Mouse (Mus musculus) mouse trophoblast stem cell (cell line): Measurements from ENCODE around the gene Galm.

Experiments used
- in situ Hi-C, 2 experiments: fragments of 300-500 bp; cut with MseI, MboI; formaldehyde crosslinking; loops; 2 replicates in 1 of 2; 3 replicates in 1 of 2; pipeline ENCODE4 v1.15.1; 2025

Gene Galm

DNA sequence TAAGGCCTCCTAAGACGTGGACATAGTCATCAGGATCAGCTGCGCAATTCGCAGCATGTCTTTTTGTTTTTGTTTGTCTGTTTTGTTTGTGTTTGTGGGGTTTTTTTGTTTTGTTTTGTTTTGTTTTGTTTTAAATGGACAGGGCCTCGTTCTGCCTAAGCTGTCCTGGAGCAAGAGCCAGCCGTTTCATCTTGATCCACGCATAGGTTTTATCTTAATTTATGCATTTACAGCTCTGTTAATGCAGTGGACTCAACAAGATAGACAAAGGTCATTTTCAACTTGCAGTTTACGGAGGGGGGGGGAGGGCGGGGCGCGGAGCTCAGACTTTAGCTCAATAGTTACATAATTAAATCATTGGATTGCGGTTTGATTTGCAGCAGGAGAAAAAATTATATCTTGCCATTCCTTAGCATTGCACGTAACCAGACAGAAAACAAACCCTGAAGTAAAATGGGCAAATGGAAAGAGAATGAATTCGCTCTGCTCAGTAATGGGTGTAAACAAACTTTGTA, 1.3 kb downstream of the Galm start:
- in situ Hi-C loops, result no loop called here

DNA sequence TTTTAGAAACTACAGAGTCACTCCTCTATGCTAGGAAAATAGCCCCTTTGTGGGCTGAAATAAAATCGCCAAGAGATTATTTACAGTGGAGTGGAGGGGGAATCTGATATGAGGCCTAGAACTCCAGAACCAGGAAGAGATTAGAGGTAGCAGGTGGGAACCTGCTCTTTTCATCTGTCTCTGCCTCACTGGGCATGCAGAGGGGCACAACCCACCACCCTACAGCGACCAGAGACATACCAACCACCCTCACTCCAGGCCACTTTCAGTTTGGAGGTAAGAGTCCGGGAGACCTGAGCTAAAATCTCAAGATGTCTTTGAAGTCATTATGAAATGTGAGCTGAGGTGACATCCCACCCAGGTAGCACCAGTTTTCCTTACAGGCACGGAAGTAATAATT, 2.1 kb downstream of the Galm start:
- in situ Hi-C loops, result no loop called here

DNA sequence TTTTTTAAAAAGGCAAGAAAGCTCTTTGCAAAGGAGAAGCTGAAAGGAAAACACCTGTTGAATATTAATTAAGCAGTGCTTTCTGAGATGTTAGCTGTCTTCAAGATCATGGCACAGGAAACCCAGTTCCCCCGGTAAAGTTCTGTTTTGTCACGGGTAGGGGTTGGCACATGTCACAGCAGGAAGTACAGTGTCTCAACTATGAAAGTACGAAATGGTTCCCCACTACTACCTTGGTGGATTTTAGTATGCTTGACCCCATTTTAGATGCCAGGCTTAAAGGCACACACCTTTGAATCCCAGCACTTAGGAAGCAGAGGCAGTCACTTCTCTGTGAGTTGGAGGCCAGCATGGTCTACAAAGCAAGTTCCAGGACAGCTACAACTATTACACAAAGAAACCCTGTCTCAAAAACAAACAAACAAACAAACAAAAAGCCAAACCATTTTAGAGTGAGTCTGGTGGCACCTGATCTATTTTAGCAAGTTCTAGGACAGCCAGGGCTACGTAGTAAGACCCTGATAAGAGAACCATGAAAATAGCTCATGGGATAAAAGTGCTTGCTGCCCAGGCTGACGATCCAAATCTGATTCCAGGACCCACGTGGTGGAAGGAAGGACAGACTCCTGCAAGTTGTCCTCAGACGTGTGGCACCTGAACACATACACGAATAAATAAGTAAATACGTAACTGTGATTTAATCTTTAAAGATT, 3.6 kb downstream of the Galm start:
- in situ Hi-C loops, result no loop called here

DNA sequence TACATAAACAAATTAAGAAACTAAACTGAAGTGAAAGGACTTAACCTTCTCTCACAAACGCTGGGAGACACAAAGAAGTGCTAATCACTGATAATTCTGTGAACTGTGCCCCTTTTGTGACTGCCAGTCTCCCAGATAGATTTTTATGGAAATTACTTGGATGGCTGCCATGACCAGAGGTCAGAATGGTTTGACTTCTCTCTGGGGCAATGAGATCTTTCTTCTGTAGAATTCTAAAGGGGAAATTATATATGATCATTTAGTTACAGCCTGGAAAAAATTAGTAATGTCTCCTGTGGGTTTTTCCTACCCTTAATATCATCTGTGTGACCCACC, 4.1 kb downstream of the Galm start:
- in situ Hi-C loops, result no loop called here

DNA sequence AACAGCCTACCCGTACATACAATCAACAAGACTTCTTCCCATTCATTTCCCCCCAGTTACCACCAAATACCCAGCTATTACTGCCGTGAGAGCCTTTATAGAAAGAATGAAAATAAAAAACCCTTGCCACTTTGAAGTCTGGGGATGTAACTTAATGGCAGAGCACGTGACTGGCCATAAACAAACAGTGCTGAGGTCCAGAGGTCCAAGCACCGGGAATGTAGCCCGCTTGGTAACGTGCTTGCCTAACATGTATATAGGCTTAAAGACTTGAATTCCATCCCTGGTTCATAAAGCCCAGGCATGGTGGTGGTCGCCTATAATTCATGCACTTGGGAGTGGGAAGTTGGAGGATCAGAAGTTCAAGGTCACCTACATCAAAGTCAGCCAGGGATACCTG, 4.6 kb downstream of the Galm start:
- in situ Hi-C loops, result no loop called here

DNA sequence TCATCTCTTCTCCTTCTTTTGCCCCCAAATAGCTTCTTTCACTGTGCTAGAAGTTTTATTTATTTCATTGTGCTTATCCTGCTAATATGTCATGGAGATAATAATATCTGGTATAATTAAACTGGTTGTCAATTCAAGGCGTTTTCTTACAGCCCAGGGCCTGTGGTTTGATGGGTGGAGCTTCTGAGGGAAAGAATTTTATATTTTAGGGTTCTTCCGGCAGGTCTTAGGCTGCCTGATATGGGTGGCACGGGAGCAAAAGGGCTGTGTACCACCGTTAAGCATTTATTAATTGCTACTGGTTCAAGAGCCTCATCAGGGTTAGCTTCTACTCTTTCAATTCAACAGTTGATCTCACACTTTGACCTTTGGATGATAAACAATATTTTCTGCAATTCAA, 5.2 kb downstream of the Galm start:
- in situ Hi-C loops, result no loop called here

DNA sequence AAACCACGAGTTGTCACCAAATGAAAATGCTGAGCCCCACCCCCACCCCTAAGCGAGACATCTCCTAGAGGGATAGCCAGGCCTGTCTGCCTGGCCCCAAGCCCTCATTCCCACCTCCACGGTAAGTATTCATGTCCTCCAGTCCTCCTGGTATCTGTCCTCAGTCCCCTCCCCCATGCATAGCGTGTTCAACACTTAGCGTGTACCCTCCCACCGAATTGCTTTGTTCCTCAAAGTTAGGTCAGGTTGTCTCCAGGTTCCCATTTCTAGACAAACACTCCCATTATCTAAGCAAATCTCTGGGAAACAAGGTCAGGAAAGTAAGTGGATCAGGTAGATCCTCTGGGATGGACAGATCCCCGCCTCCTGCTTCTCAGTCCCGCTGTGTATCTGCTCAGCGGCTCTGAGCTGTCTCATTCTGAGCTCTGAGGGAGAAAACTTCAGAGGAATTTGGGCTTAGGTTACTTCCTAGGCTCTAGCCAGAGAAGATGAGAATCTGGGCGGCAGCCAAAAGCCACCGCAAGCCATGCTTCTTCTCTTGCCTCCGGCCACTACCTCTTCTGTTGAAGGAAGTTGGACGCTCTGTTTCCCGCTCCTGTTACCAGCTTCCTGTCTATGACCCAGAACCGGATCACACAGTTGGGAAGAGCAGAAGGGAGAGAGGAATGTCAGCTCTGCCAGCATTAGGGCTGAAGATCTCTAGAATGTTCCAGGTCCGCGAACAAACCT, 11.3 kb downstream of the Galm start:
- in situ Hi-C loops, result no loop called here

DNA sequence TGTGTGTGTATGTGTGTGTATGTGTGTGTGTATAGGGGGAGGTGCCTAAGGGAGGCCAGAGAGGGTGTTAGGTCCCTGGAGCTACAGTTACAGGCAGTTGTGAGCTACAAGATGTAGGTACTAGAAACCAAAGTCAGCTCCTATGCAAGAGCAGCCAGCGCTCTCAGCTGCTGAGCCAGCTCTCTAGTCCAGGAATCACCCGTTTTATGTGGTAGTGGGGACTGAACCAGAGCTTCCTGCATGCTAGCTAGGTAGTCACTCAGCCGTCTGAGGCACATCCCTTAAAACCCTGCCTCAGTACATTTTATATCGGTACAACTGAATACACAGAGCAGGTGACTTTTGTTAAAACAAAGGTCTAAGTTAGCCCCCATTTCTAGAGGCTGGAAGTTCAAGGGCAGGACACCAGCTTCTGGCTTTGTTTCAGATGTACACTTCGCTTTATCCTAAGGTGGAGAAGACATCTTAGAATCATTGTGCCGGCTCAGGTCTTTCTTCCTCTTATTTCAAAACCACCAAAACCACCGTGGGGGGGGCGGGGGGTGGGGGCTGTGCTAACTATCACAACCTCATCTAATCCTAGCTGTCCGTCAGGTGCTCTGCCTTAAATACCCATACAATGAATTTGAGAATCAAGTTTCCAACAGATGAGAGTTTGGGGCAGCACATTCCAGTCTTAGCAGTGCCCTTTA, 12.6 kb downstream of the Galm start:
- in situ Hi-C loops, result no loop called here

DNA sequence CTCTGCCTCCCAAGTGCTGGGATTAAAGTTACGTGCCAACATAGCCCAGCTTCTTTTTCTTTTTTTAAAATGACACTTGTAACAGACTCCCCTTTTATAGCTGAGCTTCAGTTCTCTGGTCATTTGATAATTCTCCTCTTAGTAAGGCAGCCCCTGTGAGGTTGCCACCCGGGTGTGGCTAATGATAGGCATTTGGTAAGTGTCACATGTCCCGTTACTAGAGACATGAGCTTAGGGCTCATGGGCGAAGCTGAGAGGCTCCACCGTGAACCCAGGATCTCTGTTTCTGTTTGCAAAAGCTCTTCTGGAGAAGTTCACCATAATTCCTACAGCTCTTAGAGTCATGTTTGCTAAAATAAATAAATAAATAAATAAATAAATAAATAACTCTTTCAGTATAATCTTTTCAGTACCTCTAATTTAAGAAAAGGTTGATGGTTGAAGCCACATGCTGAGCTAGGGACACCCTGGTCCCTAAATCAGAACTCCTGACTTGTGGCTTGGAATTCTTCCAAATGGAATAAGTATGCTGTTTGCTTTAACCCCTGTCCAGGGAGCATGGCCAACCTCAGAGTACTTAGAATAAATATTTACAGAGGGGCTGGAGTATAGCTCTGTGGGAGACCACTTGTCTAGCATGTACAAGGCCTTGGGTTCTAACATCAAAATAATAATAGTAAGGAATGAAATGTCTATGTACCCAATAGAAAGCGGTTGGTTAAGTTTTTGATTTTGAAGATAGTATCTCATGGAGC, 16.4 kb downstream of the Galm start:
- in situ Hi-C loops, result no loop called here

DNA sequence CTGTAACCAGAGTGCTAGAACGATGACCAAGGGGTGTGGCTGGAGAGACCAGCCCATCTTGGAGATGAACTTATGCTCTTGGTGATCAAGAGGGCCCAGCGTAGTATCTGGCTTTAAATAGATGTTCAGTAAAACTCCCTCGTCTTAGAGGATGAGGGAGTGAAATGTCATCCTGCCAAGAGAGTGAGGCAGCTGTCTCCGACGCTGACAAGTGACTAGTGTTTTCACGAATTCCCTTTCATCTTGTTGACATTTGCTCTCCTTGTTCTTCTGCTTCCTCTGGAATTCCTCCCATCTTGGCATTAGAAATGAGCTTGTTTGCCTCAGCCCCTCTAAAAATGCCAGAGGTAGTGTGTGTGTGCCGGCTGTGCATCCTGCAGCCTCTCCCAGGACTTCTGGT, 17.9 kb downstream of the Galm start:
- in situ Hi-C loops, result no loop called here

DNA sequence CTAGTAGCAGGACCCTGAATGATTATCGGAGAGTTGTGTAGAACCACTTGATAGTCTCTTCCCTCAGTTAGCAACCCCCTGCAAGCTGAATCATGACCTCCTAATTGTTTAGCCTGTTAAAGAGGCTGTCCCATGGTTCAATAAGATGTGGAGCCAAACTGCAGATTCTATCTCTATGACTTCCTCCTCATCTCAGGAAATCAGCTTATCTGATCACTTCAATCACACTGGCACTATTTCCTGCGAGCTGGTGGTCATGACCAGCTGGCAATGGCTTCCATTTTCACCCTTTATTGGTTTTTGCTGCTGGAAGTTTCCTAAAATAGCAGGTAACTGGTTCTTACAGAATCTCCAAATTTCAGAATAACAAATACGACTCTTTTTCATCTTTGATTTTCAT, 18.5 kb downstream of the Galm start:
- in situ Hi-C loops, result no loop called here

DNA sequence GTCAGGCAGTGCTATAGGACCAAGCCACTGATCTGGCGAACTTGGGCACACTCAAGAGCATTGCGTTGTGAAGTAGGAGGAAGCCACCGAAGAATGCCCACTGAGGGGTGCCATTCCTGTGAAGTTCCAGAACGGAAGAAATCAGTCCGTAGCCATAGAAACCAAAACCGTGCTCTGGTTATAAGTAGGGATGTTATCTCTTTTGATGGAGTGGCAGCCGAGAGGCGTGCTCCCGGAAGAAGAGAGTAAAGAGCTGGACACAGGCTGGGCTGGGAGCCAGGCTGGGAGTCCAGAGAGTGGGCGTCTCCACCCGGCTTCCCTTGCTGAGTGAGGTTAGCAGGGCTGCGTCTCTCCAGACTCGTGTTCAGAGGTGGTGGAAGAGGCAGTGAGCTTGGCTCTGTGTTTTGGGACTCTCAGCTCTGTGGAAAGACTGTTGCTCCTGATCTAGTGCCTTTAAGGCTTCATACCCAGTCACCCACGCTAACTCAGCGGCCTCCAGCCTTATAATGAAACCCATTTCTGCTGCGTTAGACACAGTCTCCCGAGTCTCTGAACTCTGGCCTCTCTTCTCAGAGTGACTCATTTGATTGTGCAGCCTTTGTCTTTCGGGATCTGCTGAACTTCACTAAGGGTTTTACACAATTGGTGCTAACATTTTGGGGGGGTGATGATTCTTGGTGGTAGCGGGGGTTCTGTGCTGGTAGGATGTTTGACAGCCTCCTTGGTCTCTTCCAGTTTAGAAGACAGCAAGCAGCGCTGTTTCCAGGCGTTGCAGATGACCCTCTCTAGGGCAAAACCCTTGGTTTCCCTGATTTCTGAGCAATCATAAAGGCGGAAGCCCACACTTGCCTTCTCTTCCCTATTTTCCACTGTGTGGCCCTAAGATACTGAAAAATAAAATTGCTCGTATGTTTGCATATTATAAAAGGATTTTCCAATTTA, 21.1 kb downstream of the Galm start:
- in situ Hi-C loops, result no loop called here

DNA sequence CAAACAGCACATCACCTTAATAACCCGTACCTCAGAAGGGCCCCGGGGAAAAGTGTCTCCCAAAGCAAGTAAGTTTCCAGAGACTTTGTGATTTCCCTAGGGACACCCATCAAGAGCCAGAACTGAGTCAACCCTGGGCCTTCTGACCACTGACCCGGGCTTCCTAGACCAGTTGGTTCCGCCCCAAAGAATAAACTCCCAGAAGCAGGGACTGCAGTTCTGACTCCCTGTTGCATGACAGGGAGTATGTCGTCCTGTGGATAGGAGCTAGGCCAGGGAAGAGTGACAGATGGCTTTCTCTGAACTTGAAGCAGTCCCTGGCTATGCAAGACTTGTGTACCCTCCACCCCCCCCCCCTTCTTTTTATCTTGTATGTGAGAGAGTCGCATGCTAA, 21.7 kb downstream of the Galm start:
- in situ Hi-C loops, result no loop called here

DNA sequence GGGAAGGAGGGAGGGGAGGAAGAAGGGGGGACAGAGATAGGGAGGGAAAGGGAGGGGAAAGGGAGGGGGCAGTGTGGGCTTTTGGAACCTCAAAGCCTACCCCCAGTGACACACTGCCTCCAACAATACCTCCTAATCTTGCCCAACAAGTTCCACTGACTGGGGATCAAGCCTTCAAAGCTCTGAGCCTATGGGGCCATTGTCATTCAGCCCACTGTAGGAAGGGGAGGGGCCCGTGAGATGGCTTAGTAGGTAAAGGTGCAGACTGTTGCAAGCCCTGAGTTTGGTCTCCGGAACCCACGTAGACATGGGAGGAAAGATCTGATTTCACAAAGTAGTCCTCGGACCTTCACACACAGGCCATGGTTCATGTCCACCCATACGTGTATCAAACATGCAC, 24.1 kb downstream of the Galm start:
- in situ Hi-C loops, result no loop called here

DNA sequence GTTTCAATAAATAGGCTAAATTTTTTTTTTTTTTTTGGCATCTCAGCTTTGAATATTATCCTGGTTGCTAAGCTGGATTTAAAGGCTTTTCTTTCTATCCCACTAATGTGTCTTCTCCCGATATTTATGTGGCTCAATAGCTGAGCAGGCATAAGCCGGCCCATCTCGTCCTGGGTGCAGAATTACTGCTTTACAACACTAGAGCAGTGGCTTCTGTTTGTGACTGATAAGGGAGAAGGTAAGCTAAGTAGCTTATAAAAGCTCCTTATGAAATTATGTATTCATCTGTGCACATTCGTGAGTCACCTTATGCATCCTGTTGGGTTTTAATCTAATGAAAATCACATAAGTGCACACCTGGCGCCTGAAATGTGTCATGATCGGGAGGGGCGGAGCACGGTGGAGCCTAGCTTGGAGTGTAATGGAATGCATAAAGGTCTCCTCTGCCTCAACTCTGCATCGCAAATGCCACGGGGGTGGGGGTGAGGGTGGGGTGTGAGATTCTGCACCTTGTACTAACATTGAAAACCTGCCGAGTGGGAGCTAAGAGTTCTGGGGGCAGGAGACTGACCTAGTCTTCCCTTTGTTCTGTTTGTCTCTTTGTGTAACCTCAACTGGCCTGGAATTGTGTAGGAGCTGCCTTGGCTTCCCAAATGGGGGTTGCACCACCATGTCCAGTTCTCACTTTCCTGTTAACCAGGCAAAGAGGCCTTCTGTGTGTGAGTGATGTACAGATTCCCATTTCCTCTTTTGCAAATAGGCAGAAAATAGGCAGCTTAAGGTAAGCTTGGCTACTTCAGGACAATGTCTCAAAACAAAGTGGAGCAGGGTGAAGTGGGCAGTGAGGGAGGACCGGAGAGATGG, 25.7 kb downstream of the Galm start:
- in situ Hi-C loops, result no loop called here

DNA sequence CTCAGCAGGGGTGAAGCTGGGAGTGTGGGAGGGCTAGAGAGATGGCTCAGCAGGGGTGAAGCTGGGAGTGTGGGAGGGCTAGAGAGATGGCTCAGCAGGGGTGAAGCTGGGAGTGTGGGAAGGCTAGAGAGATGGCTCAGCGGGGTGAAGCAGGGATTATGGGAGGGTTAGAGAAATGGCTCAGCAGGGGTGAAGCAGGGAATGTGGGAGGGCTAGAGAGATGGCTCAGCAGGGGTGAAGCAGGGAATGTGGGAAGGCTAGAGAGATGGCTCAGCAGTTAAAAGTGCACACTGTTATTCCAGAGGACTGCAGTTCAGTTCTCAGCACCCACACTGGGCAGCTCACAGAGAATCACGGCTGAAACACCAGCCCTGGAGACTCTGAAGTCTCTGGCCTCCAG, 26.4 kb downstream of the Galm start:
- in situ Hi-C loops, result no loop called here

DNA sequence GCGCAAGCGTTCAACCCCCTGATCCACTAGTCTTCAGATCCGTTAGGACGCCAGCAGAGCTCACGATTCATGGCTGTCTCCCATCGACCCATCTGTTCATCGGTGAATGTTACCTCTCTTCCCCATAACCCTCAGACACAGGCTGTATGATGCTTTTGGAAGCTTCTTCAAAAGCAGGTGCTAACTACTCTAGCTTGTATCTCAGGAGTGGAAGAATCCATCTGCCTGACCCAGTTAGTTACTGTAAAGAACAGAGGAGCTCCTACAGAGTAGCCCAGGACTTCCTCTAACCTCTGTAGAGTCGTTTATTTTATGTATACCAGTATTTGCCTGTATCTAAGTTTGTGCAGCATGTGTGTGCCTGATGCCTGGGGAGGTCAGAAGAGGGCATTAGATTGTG, 29.6 kb downstream of the Galm start:
- in situ Hi-C loops, result no loop called here

DNA sequence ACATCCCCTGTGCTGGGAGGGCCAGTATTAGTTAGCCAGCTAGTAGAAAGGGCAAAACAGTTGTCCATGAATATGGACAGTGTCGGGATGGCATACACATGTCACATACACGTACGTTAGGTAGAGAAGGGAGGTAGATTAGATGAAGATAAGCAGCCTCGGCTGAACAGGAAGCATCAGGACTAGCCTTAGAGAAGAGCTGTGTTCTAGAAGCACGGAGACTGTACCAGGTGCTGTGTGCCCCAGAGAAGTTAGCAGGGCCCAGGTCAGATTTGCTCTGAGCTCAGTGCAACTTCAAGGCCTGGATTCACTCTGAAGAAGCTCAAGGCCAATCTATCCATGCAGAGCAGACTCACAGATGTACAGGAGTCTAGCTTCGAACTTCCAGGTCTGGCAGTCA, 30.2 kb downstream of the Galm start:
- in situ Hi-C loops, result no loop called here

DNA sequence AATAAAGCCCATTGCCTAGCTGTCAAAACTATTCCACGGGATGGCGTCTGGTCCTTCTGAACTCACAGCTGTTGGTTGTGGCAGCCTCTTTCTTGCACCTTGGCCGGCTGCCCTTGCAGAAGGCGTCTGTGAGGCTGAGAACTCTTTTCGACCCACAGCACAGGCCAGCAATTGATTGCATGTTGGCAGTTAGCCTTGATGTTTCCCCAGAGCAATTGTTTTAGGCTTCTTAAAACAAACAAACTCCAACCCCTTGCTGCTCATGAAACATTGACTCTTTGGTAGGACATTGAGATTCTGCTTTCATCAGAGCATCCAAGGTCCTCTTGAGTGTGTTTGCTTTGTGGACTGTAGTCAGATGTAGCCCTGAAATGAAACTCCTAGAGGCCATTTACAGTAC, 33.2 kb downstream of the Galm start:
- in situ Hi-C loops, result no loop called here

DNA sequence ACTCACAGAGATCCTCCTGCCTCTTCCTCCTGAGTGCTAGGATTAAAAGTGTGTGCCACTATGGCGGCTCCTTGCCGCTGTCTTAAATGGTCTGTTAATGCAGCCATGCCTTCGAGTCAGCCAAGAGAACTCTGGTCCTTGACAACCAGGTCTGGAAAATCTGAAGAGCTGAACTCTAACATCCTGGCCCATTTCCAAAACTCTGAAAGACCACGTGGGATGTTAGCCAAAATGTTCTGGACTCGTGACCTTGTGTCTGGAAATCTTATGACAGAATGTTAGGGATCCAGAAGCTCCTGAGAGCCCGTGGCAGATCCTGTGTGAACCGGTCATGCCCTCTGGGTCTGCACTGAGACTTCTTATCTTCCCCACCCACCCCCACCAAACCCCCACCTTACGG, 36.7 kb downstream of the Galm start:
- in situ Hi-C loops, result no loop called here
